Mouse (Mus musculus): ENCODE measurements around the gene Lgi4. TPM values are rescaled to one million over a fixed set of nuclear protein-coding genes. Genes with fewer than 3 reads are reported as not detected.

Lgi4 gene
- polyA plus RNA-seq, 1 experiment = not detected

GRCm38 (mm10) chr7:31081106-31081505 is 22.0 kb downstream of the Lgi4 start:
- no peaks in the 10 kb centered on the region for H3K36me3 ChIP-seq (ENCODE audit: control insufficient read depth, insufficient read depth)
- no peak overlapping the region for H3ac ChIP-seq (ENCODE audit: control insufficient read depth, insufficient read length)
- peaks cover 9% of the 10 kb centered on the region for H3K27me3 ChIP-seq (ENCODE audit: control insufficient read depth, insufficient read depth, insufficient read length)
- no peaks in the 10 kb centered on the region for H3K79me2 ChIP-seq (ENCODE audit: control insufficient read depth, insufficient read depth)
- no peak overlapping the region for H3K4me2 ChIP-seq (ENCODE audit: low read depth)
- H3K4me3 ChIP-seq = no peak overlapping the region
- no peak for TF ChIP-seq TCF3 (IDR thresholded peaks at IDR 0.05; ENCODE audit: insufficient read length, low read depth)
- TF ChIP-seq E2F4 (IDR thresholded peaks at IDR 0.05; ENCODE audit: insufficient read depth) = no peak
- no peak for TF ChIP-seq POLR2AphosphoS2 (IDR thresholded peaks at IDR 0.05; ENCODE audit: insufficient read length, low read depth)
- no peak for TF ChIP-seq POLR2A (IDR thresholded peaks at IDR 0.05; ENCODE audit: insufficient read length, low read depth)
- no peak for TF ChIP-seq MAX (IDR thresholded peaks at IDR 0.05; ENCODE audit: low read depth)
- TF ChIP-seq REST (IDR thresholded peaks at IDR 0.05; ENCODE audit: insufficient read depth, insufficient read length) = no peak
- no peak for TF ChIP-seq MYOD1 (IDR thresholded peaks at IDR 0.05; ENCODE audit: control insufficient read depth in 1 of 3, insufficient read length in 2 of 3, low read depth in 2 of 3)
- TF ChIP-seq USF1 (IDR thresholded peaks at IDR 0.05; ENCODE audit: low read depth) = no peak
- TF ChIP-seq SRF (IDR thresholded peaks at IDR 0.05; ENCODE audit: control insufficient read depth, insufficient read length, low read depth) = no peak
- no peak for TF ChIP-seq TCF12 (IDR thresholded peaks at IDR 0.05; ENCODE audit: insufficient read depth, poor library complexity, severe bottlenecking)
- no peak for TF ChIP-seq CEBPB (IDR thresholded peaks at IDR 0.05; ENCODE audit: insufficient read depth, poor library complexity, severe bottlenecking)
- no peak for TF ChIP-seq MYOG (IDR thresholded peaks at IDR 0.05; ENCODE audit: control insufficient read depth in 1 of 3, insufficient read depth in 1 of 3, insufficient read length in 2 of 3, low read depth in 2 of 3)

DNA sequence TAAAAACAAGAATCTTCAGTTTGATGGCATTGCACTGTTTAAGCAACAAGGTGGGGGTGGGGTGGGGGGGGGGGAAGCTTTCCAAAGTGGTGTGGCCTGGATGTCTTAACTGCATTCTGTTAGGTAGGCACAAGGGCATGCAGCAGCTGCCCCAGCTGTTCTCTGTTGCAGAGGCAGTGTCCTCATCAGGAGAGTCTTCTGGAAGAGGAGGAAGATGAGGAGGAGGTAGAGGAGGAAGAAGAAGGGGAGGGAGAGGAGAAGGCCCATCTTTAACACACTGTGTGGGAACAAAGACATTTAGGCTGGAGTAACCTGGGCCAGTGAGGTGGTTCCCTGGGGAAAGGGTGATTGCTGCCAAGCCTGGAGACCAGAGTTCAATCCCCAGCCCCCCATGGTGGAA is 23.0 kb downstream of the Lgi4 start:
- no peak overlapping the region for H3K4me2 ChIP-seq (ENCODE audit: low read depth)
- peaks cover 3% of the 10 kb centered on the region for H3K27me3 ChIP-seq (ENCODE audit: control insufficient read depth, insufficient read depth, insufficient read length)
- H3K79me2 ChIP-seq (ENCODE audit: control insufficient read depth, insufficient read depth) = no peaks in the 10 kb centered on the region
- TF ChIP-seq POLR2A (IDR thresholded peaks at IDR 0.05; ENCODE audit: insufficient read length, low read depth) (no peak), E2F4 (IDR thresholded peaks at IDR 0.05; ENCODE audit: insufficient read depth) (no peak), REST (IDR thresholded peaks at IDR 0.05; ENCODE audit: insufficient read depth, insufficient read length) (no peak), USF1 (IDR thresholded peaks at IDR 0.05; ENCODE audit: low read depth) (no peak), TCF12 (IDR thresholded peaks at IDR 0.05; ENCODE audit: insufficient read depth, poor library complexity, severe bottlenecking) (no peak), TCF3 (IDR thresholded peaks at IDR 0.05; ENCODE audit: insufficient read length, low read depth) (no peak), CEBPB (IDR thresholded peaks at IDR 0.05; ENCODE audit: insufficient read depth, poor library complexity, severe bottlenecking) (no peak), POLR2AphosphoS2 (IDR thresholded peaks at IDR 0.05; ENCODE audit: insufficient read length, low read depth) (no peak), MYOG (IDR thresholded peaks at IDR 0.05; ENCODE audit: control insufficient read depth in 1 of 3, insufficient read depth in 1 of 3, insufficient read length in 2 of 3, low read depth in 2 of 3) (no peak), MYOD1 (IDR thresholded peaks at IDR 0.05; ENCODE audit: control insufficient read depth in 1 of 3, insufficient read length in 2 of 3, low read depth in 2 of 3) (no peak)
- H3K36me3 ChIP-seq (ENCODE audit: control insufficient read depth, insufficient read depth) = no peaks in the 10 kb centered on the region
- no peak overlapping the region for H3K4me3 ChIP-seq
- no peak overlapping the region for H3ac ChIP-seq (ENCODE audit: control insufficient read depth, insufficient read length)

- H3K4me3 ChIP-seq = no peak overlapping the region
Observed at GRCm38 (mm10) chr7:31082831-31083588, 23.9 kb downstream of the Lgi4 start.

DNA sequence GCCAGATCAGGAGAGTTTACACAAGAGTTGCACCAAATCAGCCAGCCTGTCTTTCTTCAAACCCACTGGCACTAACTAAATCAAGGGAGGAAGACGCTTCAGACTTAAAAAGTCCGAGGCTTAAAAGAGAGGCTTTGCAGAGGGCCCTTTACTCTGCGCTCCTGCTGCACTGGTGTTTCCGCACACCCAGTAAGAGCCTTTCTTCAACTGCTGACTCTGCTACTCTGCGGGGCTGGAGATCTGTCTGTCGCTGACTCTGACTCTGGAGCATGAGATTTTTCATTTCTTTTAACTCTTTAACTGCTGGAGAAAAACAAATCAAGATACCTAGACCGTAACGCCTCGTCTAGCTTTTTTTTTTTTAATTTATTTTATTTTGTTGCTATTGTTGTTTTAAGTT is 25.0 kb downstream of the Lgi4 start:
- Histone ChIP-seq H3K36me3 (ENCODE audit: control insufficient read depth, insufficient read depth) (no peaks in the 10 kb centered on the region), H3K79me2 (ENCODE audit: control insufficient read depth, insufficient read depth) (no peaks in the 10 kb centered on the region), H3K4me2 (ENCODE audit: low read depth) (no peak overlapping the region), H3K4me3 (no peak overlapping the region), H3ac (ENCODE audit: control insufficient read depth, insufficient read length) (no peak overlapping the region), H3K27me3 (ENCODE audit: control insufficient read depth, insufficient read depth, insufficient read length) (no peaks in the 10 kb centered on the region)
- TF ChIP-seq TCF3 (IDR thresholded peaks at IDR 0.05; ENCODE audit: insufficient read length, low read depth) (no peak), POLR2A (IDR thresholded peaks at IDR 0.05; ENCODE audit: insufficient read length, low read depth) (no peak), REST (IDR thresholded peaks at IDR 0.05; ENCODE audit: insufficient read depth, insufficient read length) (no peak), CEBPB (IDR thresholded peaks at IDR 0.05; ENCODE audit: insufficient read depth, poor library complexity, severe bottlenecking) (no peak), MYOD1 (IDR thresholded peaks at IDR 0.05; ENCODE audit: control insufficient read depth in 1 of 3, insufficient read length in 2 of 3, low read depth in 2 of 3) (no peak), MAX (IDR thresholded peaks at IDR 0.05; ENCODE audit: low read depth) (no peak), E2F4 (IDR thresholded peaks at IDR 0.05; ENCODE audit: insufficient read depth) (no peak), MYOG (IDR thresholded peaks at IDR 0.05; ENCODE audit: control insufficient read depth in 1 of 3, insufficient read depth in 1 of 3, insufficient read length in 2 of 3, low read depth in 2 of 3) (no peak), POLR2AphosphoS2 (IDR thresholded peaks at IDR 0.05; ENCODE audit: insufficient read length, low read depth) (no peak), TCF12 (IDR thresholded peaks at IDR 0.05; ENCODE audit: insufficient read depth, poor library complexity, severe bottlenecking) (no peak), SRF (IDR thresholded peaks at IDR 0.05; ENCODE audit: control insufficient read depth, insufficient read length, low read depth) (no peak)

More at GRCm38 (mm10) chr7:31082831-31083588, 23.9 kb downstream of the Lgi4 start:
- no peaks in the 10 kb centered on the region for H3K27me3 ChIP-seq (ENCODE audit: control insufficient read depth, insufficient read depth, insufficient read length)
- TF ChIP-seq SRF (IDR thresholded peaks at IDR 0.05; ENCODE audit: control insufficient read depth, insufficient read length, low read depth) = no peak
- no peak for TF ChIP-seq MAX (IDR thresholded peaks at IDR 0.05; ENCODE audit: low read depth)
- no peak for TF ChIP-seq MYOG (IDR thresholded peaks at IDR 0.05; ENCODE audit: control insufficient read depth in 1 of 3, insufficient read depth in 1 of 3, insufficient read length in 2 of 3, low read depth in 2 of 3)
- no peak for TF ChIP-seq POLR2A (IDR thresholded peaks at IDR 0.05; ENCODE audit: insufficient read length, low read depth)
- TF ChIP-seq MYOD1 (IDR thresholded peaks at IDR 0.05; ENCODE audit: control insufficient read depth in 1 of 3, insufficient read length in 2 of 3, low read depth in 2 of 3) = no peak
- TF ChIP-seq E2F4 (IDR thresholded peaks at IDR 0.05; ENCODE audit: insufficient read depth) = no peak
- TF ChIP-seq TCF3 (IDR thresholded peaks at IDR 0.05; ENCODE audit: insufficient read length, low read depth) = no peak
- no peak for TF ChIP-seq TCF12 (IDR thresholded peaks at IDR 0.05; ENCODE audit: insufficient read depth, poor library complexity, severe bottlenecking)
- TF ChIP-seq REST (IDR thresholded peaks at IDR 0.05; ENCODE audit: insufficient read depth, insufficient read length) = no peak
- TF ChIP-seq USF1 (IDR thresholded peaks at IDR 0.05; ENCODE audit: low read depth) = no peak
- no peak for TF ChIP-seq CEBPB (IDR thresholded peaks at IDR 0.05; ENCODE audit: insufficient read depth, poor library complexity, severe bottlenecking)
- H3ac ChIP-seq (ENCODE audit: control insufficient read depth, insufficient read length) = no peak overlapping the region
- H3K79me2 ChIP-seq (ENCODE audit: control insufficient read depth, insufficient read depth) = no peaks in the 10 kb centered on the region
- no peak overlapping the region for H3K4me2 ChIP-seq (ENCODE audit: low read depth)
- H3K36me3 ChIP-seq (ENCODE audit: control insufficient read depth, insufficient read depth) = no peaks in the 10 kb centered on the region
